ENCODE assay signal across 11 mouse cellular contexts in genomic region chr15:12108200-12108599, GRCm38 (mm10). TPM values are rescaled to one million over a fixed set of nuclear protein-coding genes. Genes with fewer than 3 reads are reported as not detected.
DNase-seq lines count a peak whose midpoint lies in the region; ATAC-seq and TF ChIP-seq lines count a peak whose summit lies in the region.
"Had no signal": no experiment of that assay in that cellular context is flagged by ENCODE, and none has a peak within 500 bp of the region (broad histone marks: within the 10 kb centered on the region; RNA-seq: fewer than 3 reads in every experiment).

No protein-coding gene starts in this region.

- TF ChIP-seq EP300 in heart, postnatal 0 days (IDR thresholded peaks at IDR 0.05; ENCODE audit: low read depth), result no peak

- H3K27ac ChIP-seq in heart, postnatal 0 days (ENCODE audit: low read depth), result no peak overlapping the region
- H3K27ac ChIP-seq: forebrain, embryonic 13.5 days; heart, embryonic 10.5 days; hindbrain, postnatal 0 days had no signal

- ATAC-seq in heart, postnatal 0 days (ENCODE audit: insufficient read depth, low read depth), result no peak
- ATAC-seq: forebrain, embryonic 13.5 days; hindbrain, postnatal 0 days had no signal

- DNase-seq in heart, postnatal 0 days (ENCODE audit: low spot score), result no peak
- DNase-seq in heart, adult 11 months, result no peak
- DNase-seq in CD4-positive helper T cell, adult 2 months (ENCODE audit: low read depth, low spot score), result peak; percentile 50
- peak; percentile 30 for DNase-seq in brain, adult 2 months (ENCODE audit: low read depth, low spot score)
- DNase-seq in lung, postnatal 36 days, result peak; percentile 76
- no peak for DNase-seq in MN1 (ENCODE audit: low spot score)
- DNase-seq in right cerebral cortex, postnatal 10 days (ENCODE audit: low spot score in 2 of 2), result no peak
- no peak for DNase-seq in adrenal gland, adult 18-20 months (ENCODE audit: low spot score in 2 of 2)

- WGBS in heart, postnatal 0 days, result 78% methylated on average over 4 of the region's 4 CpGs

- H3K4me2 ChIP-seq in heart, postnatal 0 days (ENCODE audit: low read depth, low read length), result no peak overlapping the region
- H3K4me2 ChIP-seq: forebrain, embryonic 13.5 days had no signal

- peaks cover 19% of the 10 kb centered on the region for H3K4me1 ChIP-seq in heart, postnatal 0 days (ENCODE audit: control insufficient read depth, insufficient read depth)
- H3K4me1 ChIP-seq: forebrain, embryonic 13.5 days had no signal

- no peaks in the 10 kb centered on the region for H3K36me3 ChIP-seq in heart, postnatal 0 days (replicated peaks; ENCODE audit: control insufficient read depth, insufficient read depth, low read length)
- H3K36me3 ChIP-seq: heart, embryonic 10.5 days had no signal

- no peaks in the 10 kb centered on the region for H3K9me3 ChIP-seq in heart, postnatal 0 days (replicated peaks; ENCODE audit: control insufficient read depth, low read length)
- H3K9me3 ChIP-seq: forebrain, embryonic 13.5 days; heart, embryonic 10.5 days had no signal

- H3K27me3 ChIP-seq in heart, postnatal 0 days (ENCODE audit: control insufficient read depth, insufficient read depth, low read length), result no peaks in the 10 kb centered on the region
- H3K27me3 ChIP-seq: forebrain, embryonic 13.5 days had no signal

- no peak overlapping the region for H3K4me3 ChIP-seq in heart, postnatal 0 days (ENCODE audit: low read depth, low read length)
- H3K4me3 ChIP-seq: forebrain, embryonic 13.5 days; heart, embryonic 10.5 days had no signal

- TF ChIP-seq CTCF in heart, postnatal 0 days (IDR thresholded peaks at IDR 0.05; ENCODE audit: low read depth), result peak; percentile 24

- H3K9ac ChIP-seq in heart, postnatal 0 days (replicated peaks; ENCODE audit: low read depth, low read length), result no peak overlapping the region
- H3K9ac ChIP-seq: forebrain, embryonic 13.5 days had no signal

RNA-seq across cellular contexts. Expression of gene Zfr, which starts 9.4 kb away (rescaled TPM):
- total RNA-seq in heart, postnatal 0 days (2014; rRNA removed; ENCODE audit: low replicate concordance), result 119 and 198 TPM in 2 replicates
- polyA plus RNA-seq in heart, postnatal 0 days (2015; fragmentation: Nextera tagmentation; extraction: Ambion mirVana), result 74.3 and 79.9 TPM in 2 replicates
- total RNA-seq in adrenal gland, adult 18-20 months (2021), result 100 to 1,000 TPM; 178 to 179 TPM

Comparison
In these comparisons a context has a peak if more than half of its experiments do, and no peak if none do; other contexts are left out.
1. DNase-seq: peak in CD4-positive helper T cell, adult 2 months (single experiment), brain, adult 2 months (single experiment) and lung, postnatal 36 days (single experiment); none in heart, postnatal 0 days (single experiment), heart, adult 11 months (single experiment), MN1 (single experiment), right cerebral cortex, postnatal 10 days (0 of 2) and adrenal gland, adult 18-20 months (0 of 2).